Mouse (Mus musculus): ENCODE data around the gene Abcg1. TPM values are rescaled to one million over a fixed set of nuclear protein-coding genes. Genes with fewer than 3 reads are reported as not detected.

Abcg1 gene
- 10.1 and 10.8 TPM in 2 replicates for polyA plus RNA-seq (2014; fragmentation: Nextera tagmentation; extraction: Ambion mirVana)

DNA sequence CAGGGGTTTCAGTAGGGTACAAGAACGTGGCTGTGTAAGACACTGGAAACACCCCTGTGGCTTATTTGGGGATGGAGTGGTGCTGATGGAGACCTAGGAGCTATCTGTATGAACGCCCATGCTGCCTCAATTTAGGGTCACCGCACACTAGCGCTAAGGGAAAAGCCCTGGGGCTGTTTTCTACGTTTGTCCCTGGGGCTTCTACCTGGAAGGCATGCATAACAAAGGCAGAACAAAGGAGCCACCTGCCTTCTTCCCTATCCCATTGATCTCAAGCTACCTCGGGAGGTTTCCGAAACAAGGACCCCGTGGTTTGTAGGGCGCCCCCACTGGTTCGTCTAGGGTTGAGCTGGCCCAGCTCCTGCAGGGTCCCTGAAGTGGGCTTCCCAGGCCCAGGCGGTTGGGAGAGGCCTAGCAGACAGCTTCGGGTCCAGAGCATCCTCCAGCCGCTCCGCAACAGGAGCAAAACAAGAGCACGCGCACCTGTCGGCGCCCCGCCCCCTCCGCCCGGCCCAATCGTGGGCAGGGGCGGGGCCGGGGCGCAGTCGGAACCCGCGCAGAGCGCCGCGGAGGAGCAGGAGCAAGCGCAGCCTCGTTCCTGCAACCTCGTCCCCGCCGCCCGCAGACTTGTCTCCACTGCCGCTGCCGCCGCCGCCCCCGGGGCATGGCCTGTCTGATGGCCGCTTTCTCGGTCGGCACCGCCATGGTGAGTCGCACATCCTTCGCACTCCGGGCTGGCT, at the start of gene Abcg1:
TSS of gene Abcg1 (plus strand) at position 525 of the 740 bp plus-strand sequence.
- Histone ChIP-seq H3K9ac (ENCODE audit: low read length) (peak within 1 kb of the TSS; percentile 70), H3K36me3 (ENCODE audit: control insufficient read depth, insufficient read depth, low read length) (no peaks in the 10 kb centered on the region), H3K27ac (replicated peaks in 1 of 2; ENCODE audit: control insufficient read depth in 1 of 2, insufficient read depth in 1 of 2, low read depth in 2 of 2, low read length in 2 of 2) (peak within 1 kb of the TSS; percentile 29 to 35; a peak in 2 of 4 replicates), H3K4me3 (ENCODE audit: control insufficient read depth in 1 of 2, insufficient read depth in 1 of 2, low read depth in 1 of 2, low read length in 2 of 2) (peak within 1 kb of the TSS; percentile 51 to 61), H3K9me3 (ENCODE audit: control insufficient read depth, low read length) (peaks cover 12% of the 10 kb centered on the region; the same call in 1 of the 2 replicates), H3K27me3 (ENCODE audit: control insufficient read depth, insufficient read depth, low read length) (peaks cover 7% of the 10 kb centered on the region; the same call in 1 of the 2 replicates), H3K4me2 (ENCODE audit: low read length) (peak within 1 kb of the TSS; percentile 84), H3K4me1 (ENCODE audit: control insufficient read depth in 2 of 2, insufficient read depth in 2 of 2, low read length in 2 of 2) (peaks cover 22 to 34% of the 10 kb centered on the region in 2 experiments)
- ATAC-seq (ENCODE audit: insufficient number of reproducible peaks, insufficient read depth, low FRiP score, low read depth), result peak; percentile 29; the same call in 1 of the 2 replicates
- 3% methylated on average over 45 of the region's 49 CpGs for WGBS

- H3K36me3 ChIP-seq (ENCODE audit: control insufficient read depth, insufficient read depth, low read length), result no peaks in the 10 kb centered on the region
- no peaks in the 10 kb centered on the region for H3K27me3 ChIP-seq (ENCODE audit: control insufficient read depth, insufficient read depth, low read length)
- ATAC-seq (ENCODE audit: insufficient number of reproducible peaks, insufficient read depth, low FRiP score, low read depth), result no peak
- 71% methylated on average over 8 of the region's 8 CpGs for WGBS
- no peaks in the 10 kb centered on the region for H3K9me3 ChIP-seq (ENCODE audit: control insufficient read depth, low read length)
- H3K4me3 ChIP-seq (ENCODE audit: control insufficient read depth in 1 of 2, insufficient read depth in 1 of 2, low read depth in 1 of 2, low read length in 2 of 2), result no peak overlapping the region
- no peak overlapping the region for H3K4me2 ChIP-seq (ENCODE audit: low read length)
- H3K9ac ChIP-seq (ENCODE audit: low read length), result no peak overlapping the region
- no peaks in the 10 kb centered on the region for H3K4me1 ChIP-seq (ENCODE audit: control insufficient read depth in 2 of 2, insufficient read depth in 2 of 2, low read length in 2 of 2)
- no peak overlapping the region for H3K27ac ChIP-seq (replicated peaks in 1 of 2; ENCODE audit: control insufficient read depth in 1 of 2, insufficient read depth in 1 of 2, low read depth in 2 of 2, low read length in 2 of 2)
Measured at GRCm38 (mm10) chr17:31008416-31008815, 49.1 kb upstream of the Abcg1 start.

DNA sequence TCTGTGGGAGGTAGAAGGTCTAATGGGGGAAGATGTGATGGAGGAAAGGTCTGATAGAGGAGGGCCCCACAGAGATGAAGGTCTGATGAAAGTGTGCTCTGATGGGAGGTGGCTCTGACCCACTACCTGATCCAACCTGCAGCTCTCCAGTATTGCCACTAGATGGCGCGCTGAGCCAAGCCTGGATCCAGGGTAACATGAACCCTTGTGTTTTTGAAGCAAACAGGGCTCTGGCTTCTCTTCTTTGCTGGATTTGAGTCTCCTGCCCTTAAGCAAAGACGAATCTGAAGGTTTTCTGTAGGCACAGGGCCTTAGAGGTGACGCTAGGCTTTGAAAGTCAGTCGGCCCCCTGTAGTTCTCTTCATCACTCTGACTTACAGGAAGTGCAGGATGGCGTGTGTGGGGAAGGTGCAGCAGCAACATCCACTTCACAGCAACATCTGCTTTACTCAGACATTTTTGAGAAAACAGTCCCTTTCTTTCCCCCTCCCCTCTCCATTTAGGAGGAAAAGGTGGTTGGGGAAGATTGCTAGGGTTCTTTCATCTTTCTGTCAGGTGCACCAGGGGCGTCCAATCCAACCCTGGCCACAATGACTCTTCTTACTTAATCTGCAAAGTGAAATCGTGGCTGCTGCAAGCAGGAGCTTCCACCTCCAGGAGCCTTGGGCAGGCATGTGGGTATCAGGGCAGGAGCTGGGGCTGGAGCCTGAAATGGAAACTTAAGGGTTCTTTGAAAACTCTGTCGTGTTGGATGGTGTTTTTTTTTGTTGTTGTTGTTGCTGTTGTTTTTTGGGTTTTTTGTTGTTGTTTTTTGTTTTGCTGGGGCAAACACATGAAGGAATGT, 45.7 kb upstream of the Abcg1 start:
- Histone ChIP-seq H3K9me3 (ENCODE audit: control insufficient read depth, low read length) (peaks cover 3% of the 10 kb centered on the region; the same call in 1 of the 2 replicates), H3K4me1 (ENCODE audit: control insufficient read depth in 2 of 2, insufficient read depth in 2 of 2, low read length in 2 of 2) (no peaks in the 10 kb centered on the region), H3K36me3 (ENCODE audit: control insufficient read depth, insufficient read depth, low read length) (no peaks in the 10 kb centered on the region), H3K9ac (ENCODE audit: low read length) (no peak overlapping the region), H3K4me3 (ENCODE audit: control insufficient read depth in 1 of 2, insufficient read depth in 1 of 2, low read depth in 1 of 2, low read length in 2 of 2) (no peak overlapping the region), H3K4me2 (ENCODE audit: low read length) (no peak overlapping the region), H3K27ac (replicated peaks in 1 of 2; ENCODE audit: control insufficient read depth in 1 of 2, insufficient read depth in 1 of 2, low read depth in 2 of 2, low read length in 2 of 2) (no peak overlapping the region), H3K27me3 (ENCODE audit: control insufficient read depth, insufficient read depth, low read length) (no peaks in the 10 kb centered on the region)
- ATAC-seq (ENCODE audit: insufficient number of reproducible peaks, insufficient read depth, low FRiP score, low read depth), result no peak
- 31% methylated on average over 9 of the region's 9 CpGs for whole genome bisulfite sequencing

- Histone ChIP-seq H3K9me3 (ENCODE audit: control insufficient read depth, low read length) (peaks cover 3% of the 10 kb centered on the region; the same call in 1 of the 2 replicates), H3K27ac (replicated peaks in 1 of 2; ENCODE audit: control insufficient read depth in 1 of 2, insufficient read depth in 1 of 2, low read depth in 2 of 2, low read length in 2 of 2) (no peak overlapping the region), H3K4me3 (ENCODE audit: control insufficient read depth in 1 of 2, insufficient read depth in 1 of 2, low read depth in 1 of 2, low read length in 2 of 2) (no peak overlapping the region), H3K9ac (ENCODE audit: low read length) (no peak overlapping the region), H3K4me2 (ENCODE audit: low read length) (no peak overlapping the region), H3K36me3 (ENCODE audit: control insufficient read depth, insufficient read depth, low read length) (no peaks in the 10 kb centered on the region), H3K4me1 (ENCODE audit: control insufficient read depth in 2 of 2, insufficient read depth in 2 of 2, low read length in 2 of 2) (peaks cover 5 to 8% of the 10 kb centered on the region in 2 experiments; a peak in 2 of 4 replicates), H3K27me3 (ENCODE audit: control insufficient read depth, insufficient read depth, low read length) (no peaks in the 10 kb centered on the region)
- no peak for ATAC-seq (ENCODE audit: insufficient number of reproducible peaks, insufficient read depth, low FRiP score, low read depth)
- 73% methylated on average over 4 of the region's 4 CpGs for WGBS
Measured at GRCm38 (mm10) chr17:31018267-31018666, 39.2 kb upstream of the Abcg1 start.

DNA sequence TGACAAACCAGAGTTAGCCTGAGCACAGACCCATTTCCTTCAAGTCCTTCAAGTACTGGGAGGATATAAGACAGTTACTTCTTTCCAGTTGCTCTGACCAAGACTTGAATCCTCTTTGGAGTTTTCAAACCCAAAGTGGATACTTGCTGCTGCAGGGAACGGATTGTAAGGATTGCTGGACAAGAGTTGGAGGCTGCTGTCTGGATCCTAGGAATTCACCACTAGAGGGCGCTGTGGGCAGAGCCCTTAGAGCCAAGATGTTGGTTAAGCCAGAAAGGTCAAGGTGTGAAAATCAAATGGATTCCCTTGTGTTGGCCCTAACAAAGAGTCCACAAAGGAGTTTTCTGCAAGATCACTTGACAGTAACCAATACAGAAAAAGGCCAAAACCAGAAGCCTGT, 38.0 kb upstream of the Abcg1 start:
- Histone ChIP-seq H3K9ac (ENCODE audit: low read length) (no peak overlapping the region), H3K4me3 (ENCODE audit: control insufficient read depth in 1 of 2, insufficient read depth in 1 of 2, low read depth in 1 of 2, low read length in 2 of 2) (no peak overlapping the region), H3K4me2 (ENCODE audit: low read length) (no peak overlapping the region), H3K27me3 (ENCODE audit: control insufficient read depth, insufficient read depth, low read length) (no peaks in the 10 kb centered on the region), H3K27ac (replicated peaks in 1 of 2; ENCODE audit: control insufficient read depth in 1 of 2, insufficient read depth in 1 of 2, low read depth in 2 of 2, low read length in 2 of 2) (no peak overlapping the region), H3K4me1 (ENCODE audit: control insufficient read depth in 2 of 2, insufficient read depth in 2 of 2, low read length in 2 of 2) (peaks cover 5 to 8% of the 10 kb centered on the region in 2 experiments; a peak in 2 of 4 replicates), H3K9me3 (ENCODE audit: control insufficient read depth, low read length) (peaks cover 3% of the 10 kb centered on the region; the same call in 1 of the 2 replicates), H3K36me3 (ENCODE audit: control insufficient read depth, insufficient read depth, low read length) (no peaks in the 10 kb centered on the region)
- WGBS, result 4% methylated on average over 2 of the region's 2 CpGs
- no peak for ATAC-seq (ENCODE audit: insufficient number of reproducible peaks, insufficient read depth, low FRiP score, low read depth)

DNA sequence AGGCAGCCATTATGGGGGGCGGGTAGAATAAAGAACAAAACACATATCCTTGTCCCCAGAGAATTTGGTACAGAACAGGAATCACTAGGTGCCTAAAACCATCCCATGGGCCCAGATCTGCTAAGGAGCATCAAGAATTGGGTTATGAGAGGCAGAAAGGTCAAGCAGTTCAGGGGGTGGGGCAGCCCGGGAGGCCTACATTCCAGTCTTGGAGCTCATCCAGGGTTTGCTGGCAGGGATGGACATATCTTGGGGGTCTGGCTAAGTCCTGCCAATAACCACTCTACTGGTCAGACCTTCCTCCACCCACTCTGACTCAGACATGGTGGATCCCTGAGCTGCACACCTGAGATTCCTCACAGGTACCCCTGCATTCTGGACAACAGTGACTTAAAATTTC, 37.4 kb upstream of the Abcg1 start:
- Histone ChIP-seq H3K9me3 (ENCODE audit: control insufficient read depth, low read length) (peaks cover 3% of the 10 kb centered on the region; the same call in 1 of the 2 replicates), H3K4me2 (ENCODE audit: low read length) (no peak overlapping the region), H3K9ac (ENCODE audit: low read length) (no peak overlapping the region), H3K36me3 (ENCODE audit: control insufficient read depth, insufficient read depth, low read length) (no peaks in the 10 kb centered on the region), H3K27ac (replicated peaks in 1 of 2; ENCODE audit: control insufficient read depth in 1 of 2, insufficient read depth in 1 of 2, low read depth in 2 of 2, low read length in 2 of 2) (no peak overlapping the region), H3K27me3 (ENCODE audit: control insufficient read depth, insufficient read depth, low read length) (no peaks in the 10 kb centered on the region), H3K4me1 (ENCODE audit: control insufficient read depth in 2 of 2, insufficient read depth in 2 of 2, low read length in 2 of 2) (peaks cover 5 to 8% of the 10 kb centered on the region in 2 experiments; a peak in 2 of 4 replicates), H3K4me3 (ENCODE audit: control insufficient read depth in 1 of 2, insufficient read depth in 1 of 2, low read depth in 1 of 2, low read length in 2 of 2) (no peak overlapping the region)
- no peak for ATAC-seq (ENCODE audit: insufficient number of reproducible peaks, insufficient read depth, low FRiP score, low read depth)
- WGBS, result 58% methylated on average over 2 of the region's 2 CpGs

DNA sequence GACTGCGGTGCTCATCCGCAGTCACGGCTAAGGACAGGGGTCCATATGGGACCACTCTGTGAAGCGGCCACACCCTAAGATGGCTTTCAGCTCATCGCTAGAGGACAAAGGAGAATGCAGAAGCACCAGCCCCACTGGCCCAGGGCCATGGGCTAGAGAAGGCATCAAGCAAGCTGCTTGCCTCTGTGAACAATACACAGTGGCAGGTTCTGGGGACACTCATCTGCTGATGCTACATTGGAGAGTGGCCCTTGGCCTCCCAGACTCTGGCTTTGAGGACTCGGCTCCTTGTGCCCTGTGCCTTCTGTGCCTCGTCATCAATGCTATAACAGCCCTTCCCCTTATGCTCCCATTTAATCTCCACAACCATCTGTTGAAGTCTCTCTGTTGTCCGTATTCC, 36.2 kb upstream of the Abcg1 start:
- no peak for ATAC-seq (ENCODE audit: insufficient number of reproducible peaks, insufficient read depth, low FRiP score, low read depth)
- 83% methylated on average over 8 of the region's 8 CpGs for WGBS
- Histone ChIP-seq H3K9me3 (ENCODE audit: control insufficient read depth, low read length) (peaks cover under 1% of the 10 kb centered on the region; the same call in 1 of the 2 replicates), H3K36me3 (ENCODE audit: control insufficient read depth, insufficient read depth, low read length) (no peaks in the 10 kb centered on the region), H3K27ac (replicated peaks in 1 of 2; ENCODE audit: control insufficient read depth in 1 of 2, insufficient read depth in 1 of 2, low read depth in 2 of 2, low read length in 2 of 2) (no peak overlapping the region), H3K27me3 (ENCODE audit: control insufficient read depth, insufficient read depth, low read length) (no peaks in the 10 kb centered on the region), H3K9ac (ENCODE audit: low read length) (no peak overlapping the region), H3K4me1 (ENCODE audit: control insufficient read depth in 2 of 2, insufficient read depth in 2 of 2, low read length in 2 of 2) (peaks cover 5 to 8% of the 10 kb centered on the region in 2 experiments; a peak in 2 of 4 replicates), H3K4me3 (ENCODE audit: control insufficient read depth in 1 of 2, insufficient read depth in 1 of 2, low read depth in 1 of 2, low read length in 2 of 2) (no peak overlapping the region), H3K4me2 (ENCODE audit: low read length) (no peak overlapping the region)
